Mouse (Mus musculus) kidney, adult 2 months (tissue): ENCODE results near the gene Sox5. TPM values are rescaled to one million over a fixed set of nuclear protein-coding genes. Genes with fewer than 3 reads are reported as not detected.

Source experiments
- DNase-seq: peaks from one replicate; pipeline ENCODE4 v3.0.0; 2021
- H3K27ac ChIP-seq: fragments of 200-500 bp; 2 replicates; pipeline ENCODE4 v1.5.1; 2012; ENCODE audit warnings: low read depth, low read length, control low read depth, inconsistent platforms; ENCODE audit not compliant: insufficient read depth
- H3K27me3 ChIP-seq: fragments of 200-500 bp; replicated peaks from 2 replicates; pipeline ENCODE4 v1.6.1; 2012; ENCODE audit warnings: mild to moderate bottlenecking, moderate library complexity, low read length, inconsistent platforms; ENCODE audit not compliant: control insufficient read depth, insufficient read depth
- H3K36me3 ChIP-seq: fragments of 200-500 bp; 2 replicates; pipeline ENCODE4 v1.6.1; 2012; ENCODE audit warnings: mild to moderate bottlenecking, moderate library complexity, low read length, inconsistent platforms; ENCODE audit not compliant: control insufficient read depth, insufficient read depth
- H3K4me1 ChIP-seq: fragments of 200-500 bp; 2 replicates; pipeline ENCODE4 v1.6.1; 2011; ENCODE audit warnings: low read length; ENCODE audit not compliant: control insufficient read depth, insufficient read depth
- H3K4me3 ChIP-seq: fragments of 200-500 bp; 2 replicates; pipeline ENCODE4 v1.5.1; 2011; ENCODE audit warnings: mild to moderate bottlenecking, low read depth, low read length, control low read depth; ENCODE audit not compliant: insufficient read depth
- CTCF ChIP-seq: fragments of 200-500 bp; conservative IDR thresholded peaks from 2 replicates; pipeline ENCODE4 v1.5.1; 2011; ENCODE audit warnings: low read depth, mild to moderate bottlenecking, control low read depth, low read length, moderate library complexity, mixed read lengths; ENCODE audit not compliant: insufficient read depth, insufficient read length
- POLR2A ChIP-seq: fragments of 200-500 bp; IDR thresholded peaks from one replicate; pipeline ENCODE4 v1.6.1; 2011; ENCODE audit warnings: low read depth, low read length, control low read depth
- WGBS: fragments of 180-500 bp; shearing (Covaris S2); methylation state at CpG from one replicate; pipeline ENCODE4 v1.1.7; 2018; 5-methylcytosine and 5-hydroxymethylcytosine counted together
- polyA plus RNA-seq: library from polyadenylated mRNA; depleted of rRNA; stranded (reverse); fragments of >200 nt; gene quantifications from 2 replicates; pipeline ENCODE4 v1.2.3, GENCODE M21; 2012

The Sox5 gene
- polyA plus RNA-seq, 1 experiment = 2.9 TPM

GRCm38 (mm10) chr6:144782031-144782857, 467 bp upstream of the Sox5 start:
- no peak for DNase-seq
- WGBS = 4% methylated on average over 51 of the region's 55 CpGs
- Histone ChIP-seq H3K4me1 (no peaks in the 10 kb centered on the region), H3K4me3 (peak overlapping the region; percentile 85), H3K27ac (no peak overlapping the region), H3K36me3 (no peaks in the 10 kb centered on the region), H3K27me3 (no peaks in the 10 kb centered on the region)
- TF ChIP-seq CTCF = no peak
- TF ChIP-seq POLR2A = no peak

- peak overlapping the region; percentile 85 for H3K4me3 ChIP-seq
- DNase-seq = peak; percentile 22
- TF ChIP-seq CTCF (no peak), POLR2A (no peak)
- H3K36me3 ChIP-seq = no peaks in the 10 kb centered on the region
- WGBS = 20% methylated on average over 9 of the region's 9 CpGs
- H3K4me1 ChIP-seq = no peaks in the 10 kb centered on the region
- H3K27me3 ChIP-seq = no peaks in the 10 kb centered on the region
- H3K27ac ChIP-seq = peak overlapping the region; percentile 65
Measured at GRCm38 (mm10) chr6:144780608-144781285, 1.0 kb downstream of the Sox5 start.

GRCm38 (mm10) chr6:144779945-144780607, 1.7 kb downstream of the Sox5 start:
- Histone ChIP-seq H3K27me3 (no peaks in the 10 kb centered on the region), H3K36me3 (no peaks in the 10 kb centered on the region), H3K4me3 (peak overlapping the region; percentile 85), H3K27ac (peak overlapping the region; percentile 65), H3K4me1 (no peaks in the 10 kb centered on the region)
- DNase-seq = peak; percentile 20
- WGBS = 50% methylated on average over 12 of the region's 12 CpGs
- TF ChIP-seq CTCF (no peak), POLR2A (no peak)

- Histone ChIP-seq H3K4me3 (no peak overlapping the region), H3K36me3 (no peaks in the 10 kb centered on the region), H3K27me3 (no peaks in the 10 kb centered on the region), H3K27ac (no peak overlapping the region), H3K4me1 (no peaks in the 10 kb centered on the region)
- TF ChIP-seq CTCF = no peak
- TF ChIP-seq POLR2A = no peak
- no peak for DNase-seq
- WGBS = 91% methylated on average over 7 of the region's 7 CpGs
Measured at GRCm38 (mm10) chr6:144777356-144778035, 4.3 kb downstream of the Sox5 start.

- no peaks in the 10 kb centered on the region for H3K36me3 ChIP-seq
- no peak overlapping the region for H3K27ac ChIP-seq
- TF ChIP-seq CTCF = no peak
- no peak for TF ChIP-seq POLR2A
- H3K4me3 ChIP-seq = no peak overlapping the region
- 89% methylated on average over 6 of the region's 6 CpGs for WGBS
- DNase-seq = no peak
- H3K27me3 ChIP-seq = no peaks in the 10 kb centered on the region
- H3K4me1 ChIP-seq = no peaks in the 10 kb centered on the region; the same call in 1 of the 2 replicates
Measured at GRCm38 (mm10) chr6:144773736-144774135, 8.0 kb downstream of the Sox5 start.

GRCm38 (mm10) chr6:144772985-144773384, 8.8 kb downstream of the Sox5 start:
- no peaks in the 10 kb centered on the region for H3K36me3 ChIP-seq

More at GRCm38 (mm10) chr6:144772985-144773384, 8.8 kb downstream of the Sox5 start:
- Histone ChIP-seq H3K4me3 (no peak overlapping the region), H3K27ac (no peak overlapping the region), H3K27me3 (no peaks in the 10 kb centered on the region), H3K4me1 (no peaks in the 10 kb centered on the region; the same call in 1 of the 2 replicates)
- WGBS = 81% methylated on average over 2 of the region's 2 CpGs
- DNase-seq = no peak
- no peak for TF ChIP-seq POLR2A
- no peak for TF ChIP-seq CTCF
